Mouse (Mus musculus) bone marrow macrophage, adult 2 months (primary cell): ENCODE results near the gene Slitrk6. TPM values are rescaled to one million over a fixed set of nuclear protein-coding genes. Genes with fewer than 3 reads are reported as not detected.

Experiments used
- H3K27ac ChIP-seq: 2 replicates; pipeline ENCODE4 v1.5.1; 2012; ENCODE audit warnings: low read depth, low read length; ENCODE audit not compliant: insufficient read depth
- H3K4me1 ChIP-seq: 2 replicates; pipeline ENCODE4 v1.6.1; 2012; ENCODE audit warnings: low read length; ENCODE audit not compliant: control insufficient read depth, insufficient read depth
- H3K4me3 ChIP-seq: 2 replicates; pipeline ENCODE4 v1.5.1; 2012; ENCODE audit warnings: mild to moderate bottlenecking, low read length, moderate library complexity; ENCODE audit not compliant: insufficient read depth
- CTCF ChIP-seq: IDR thresholded peaks from 2 replicates; pipeline ENCODE4 v1.5.1; 2012; ENCODE audit warnings: low read depth, mild to moderate bottlenecking, low read length, moderate library complexity
- POLR2A ChIP-seq: IDR thresholded peaks from 2 replicates; pipeline ENCODE4 v1.6.1; 2012; ENCODE audit warnings: mild to moderate bottlenecking, low read depth, low read length, borderline replicate concordance
- polyA plus RNA-seq: library from polyadenylated mRNA; stranded (reverse); fragments of >200 nt; gene quantifications from 2 replicates; pipeline ENCODE4 v1.2.4, GENCODE M21; 2012; ENCODE audit not compliant: missing spikeins, insufficient read depth, insufficient read length

The Slitrk6 gene
- polyA plus RNA-seq, 1 experiment, result not detected

GRCm38 (mm10) chr14:110724026-110724576 is 30.8 kb downstream of the Slitrk6 start:
- TF ChIP-seq POLR2A, result no peak
- TF ChIP-seq CTCF, result no peak
- Histone ChIP-seq H3K4me1 (no peaks in the 10 kb centered on the region), H3K4me3 (no peak overlapping the region), H3K27ac (no peak overlapping the region)
